Mouse (Mus musculus) forebrain, postnatal 0 days (tissue): ENCODE results near the gene Tspan13. TPM values are rescaled to one million over a fixed set of nuclear protein-coding genes. Genes with fewer than 3 reads are reported as not detected.

Source experiments
- ATAC-seq: fragments of 200-750 bp; cut with Nextera tagmentation; 2 replicates; pipeline ENCODE4 v1.8.0; 2017; ENCODE audit warnings: mild to moderate bottlenecking, moderate library complexity
- DNase-seq: peaks from one replicate; pipeline ENCODE4 v3.0.0-alpha.2; 2015
- H3K27ac ChIP-seq: fragments of 300-500 bp; sonication (generic); 2 replicates; pipeline ENCODE4 v1.5.1; 2014; ENCODE audit warnings: low read depth, mild to moderate bottlenecking, antibody characterized with exemption, low read length, moderate library complexity, mixed read lengths
- H3K27me3 ChIP-seq: fragments of 300-500 bp; sonication (generic); 2 replicates; pipeline ENCODE4 v1.6.1; 2014; ENCODE audit warnings: mild to moderate bottlenecking, low read length, mixed read lengths; ENCODE audit not compliant: insufficient read depth
- H3K36me3 ChIP-seq: fragments of 300-500 bp; sonication (generic); 2 replicates; pipeline ENCODE4 v1.6.1; 2014; ENCODE audit warnings: mild to moderate bottlenecking, moderate library complexity; ENCODE audit not compliant: insufficient read depth
- H3K4me1 ChIP-seq: fragments of 300-500 bp; sonication (generic); 2 replicates; pipeline ENCODE4 v1.6.1; 2014; ENCODE audit warnings: antibody characterized with exemption; ENCODE audit not compliant: insufficient read depth
- H3K4me2 ChIP-seq: fragments of 300-500 bp; sonication (generic); 2 replicates; pipeline ENCODE4 v1.6.1; 2014; ENCODE audit warnings: low read depth, mild to moderate bottlenecking, moderate library complexity
- H3K4me3 ChIP-seq: fragments of 300-500 bp; sonication (generic); 2 replicates; pipeline ENCODE4 v1.5.1; 2014; ENCODE audit warnings: low read depth, low read length, mixed read lengths
- H3K9ac ChIP-seq: fragments of 300-500 bp; sonication (generic); 2 replicates; pipeline ENCODE4 v1.6.1; 2014; ENCODE audit warnings: mild to moderate bottlenecking
- H3K9me3 ChIP-seq: fragments of 300-500 bp; sonication (generic); 2 replicates; pipeline ENCODE4 v1.6.1; 2016; ENCODE audit warnings: low read length
- CTCF ChIP-seq: sonication (generic); IDR thresholded peaks from 2 replicates; pipeline ENCODE4 v1.5.1; 2016; ENCODE audit warnings: antibody characterized with exemption, control low read depth, low read depth
- WGBS: fragments of 180-500 bp; shearing (Covaris S2); extraction: QIAGEN DNeasy Blood & Tissue Kit; methylation state at CpG from one replicate; pipeline ENCODE4 v1.1.7; 2014; 5-methylcytosine and 5-hydroxymethylcytosine counted together
- polyA plus RNA-seq: library from polyadenylated mRNA; unstranded; fragments of >200 nt; fragmentation: Nextera tagmentation; extraction: Ambion mirVana; gene quantifications from 2 replicates; pipeline ENCODE4 v1.2.1, GENCODE M21; 2015
- total RNA-seq: library from RNA; depleted of rRNA; stranded (reverse); fragments of >200 nt; gene quantifications from 2 replicates; pipeline ENCODE4 v1.2.3, GENCODE M21; 2014; rRNA removed

Gene Tspan13
- total and polyA plus RNA-seq, 2 experiments from 2014 or later, result 300 to 428 TPM

DNA sequence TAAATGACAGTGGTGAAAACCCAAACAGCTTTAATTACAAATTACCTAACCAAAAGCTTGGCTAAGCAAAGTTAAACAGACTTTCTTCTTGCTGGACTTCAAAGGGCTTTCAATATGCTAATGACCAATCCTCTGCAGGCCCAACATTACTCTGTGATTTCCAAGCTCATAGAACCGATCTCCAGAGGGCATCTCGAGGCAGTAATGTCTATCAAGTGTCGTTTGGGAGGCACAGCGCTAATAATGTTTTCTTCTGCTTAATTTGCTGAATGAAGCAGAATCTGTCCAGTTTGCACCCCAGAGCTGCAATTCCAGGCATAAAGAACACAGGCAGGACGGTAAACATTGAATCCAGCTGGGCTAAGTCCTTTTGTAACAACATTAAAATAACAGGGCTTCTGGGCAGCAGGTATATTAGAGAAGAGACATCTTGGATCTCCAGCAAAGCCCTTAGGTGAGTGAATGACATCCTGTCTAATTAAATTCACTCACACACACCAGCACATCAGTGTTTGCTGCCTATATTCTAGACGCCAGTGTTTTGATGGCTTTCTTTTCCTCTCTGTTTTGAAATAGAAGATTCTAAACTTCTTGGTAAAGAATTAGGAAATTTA is 64.6 kb downstream of the Tspan13 start:
- Histone ChIP-seq H3K27me3 (no peaks in the 10 kb centered on the region), H3K4me1 (no peaks in the 10 kb centered on the region), H3K27ac (no peak overlapping the region), H3K4me2 (no peak overlapping the region), H3K4me3 (no peak overlapping the region), H3K9ac (no peak overlapping the region), H3K36me3 (no peaks in the 10 kb centered on the region), H3K9me3 (no peaks in the 10 kb centered on the region)
- ATAC-seq (no peak), DNase-seq (no peak)
- TF ChIP-seq CTCF, result no peak
- 17% methylated on average over 6 of the region's 6 CpGs for WGBS

DNA sequence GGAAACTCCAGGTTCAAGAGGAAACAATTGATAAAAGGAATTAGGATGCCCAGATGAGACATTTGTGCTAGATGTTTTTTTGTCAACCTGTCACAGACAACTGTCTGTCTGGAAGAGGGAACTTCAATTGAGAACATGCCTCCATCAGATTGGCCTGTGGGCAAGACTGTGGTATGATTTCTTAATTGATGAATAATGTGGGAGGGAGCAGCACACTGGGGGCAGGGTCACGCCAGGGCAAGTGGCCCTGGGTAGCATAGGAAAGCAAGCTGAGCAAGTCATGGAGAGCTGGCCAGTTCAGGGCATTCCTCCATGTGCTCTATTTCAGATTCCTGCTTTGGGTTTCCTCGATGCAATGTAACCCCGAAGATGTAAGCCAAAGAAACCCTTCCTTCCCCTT is 66.4 kb downstream of the Tspan13 start:
- ATAC-seq (no peak), DNase-seq (no peak)
- Histone ChIP-seq H3K9me3 (no peaks in the 10 kb centered on the region), H3K27ac (no peak overlapping the region), H3K4me2 (no peak overlapping the region), H3K9ac (no peak overlapping the region), H3K27me3 (no peaks in the 10 kb centered on the region), H3K36me3 (no peaks in the 10 kb centered on the region), H3K4me1 (no peaks in the 10 kb centered on the region), H3K4me3 (no peak overlapping the region)
- WGBS, result 86% methylated on average over 3 of the region's 3 CpGs
- no peak for TF ChIP-seq CTCF

DNA sequence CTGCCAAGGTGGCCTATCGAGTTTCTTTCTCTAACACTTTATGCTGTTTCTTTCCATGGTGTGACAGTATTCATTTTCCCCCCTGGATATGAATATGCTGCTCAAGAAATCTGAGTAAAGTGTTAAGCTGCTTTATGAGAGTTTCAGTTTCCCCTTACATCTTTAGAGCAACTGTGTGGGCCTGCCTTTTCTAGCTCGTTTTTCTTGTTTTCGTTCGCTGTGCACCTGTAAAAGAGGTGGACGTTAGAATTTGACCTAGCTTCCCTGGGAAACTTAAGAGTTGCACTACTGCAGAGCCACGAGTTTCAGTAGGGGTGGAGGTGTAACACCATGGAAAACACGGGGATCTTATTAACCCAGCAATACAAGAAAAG is 75.5 kb downstream of the Tspan13 start:
- Histone ChIP-seq H3K4me3 (no peak overlapping the region), H3K9me3 (no peaks in the 10 kb centered on the region), H3K4me2 (no peak overlapping the region), H3K27me3 (no peaks in the 10 kb centered on the region), H3K9ac (no peak overlapping the region), H3K4me1 (no peaks in the 10 kb centered on the region), H3K36me3 (no peaks in the 10 kb centered on the region), H3K27ac (no peak overlapping the region)
- DNase-seq, result no peak
- no peak for TF ChIP-seq CTCF
- no peak for ATAC-seq
- 77% methylated on average over 7 of the region's 7 CpGs for WGBS

DNA sequence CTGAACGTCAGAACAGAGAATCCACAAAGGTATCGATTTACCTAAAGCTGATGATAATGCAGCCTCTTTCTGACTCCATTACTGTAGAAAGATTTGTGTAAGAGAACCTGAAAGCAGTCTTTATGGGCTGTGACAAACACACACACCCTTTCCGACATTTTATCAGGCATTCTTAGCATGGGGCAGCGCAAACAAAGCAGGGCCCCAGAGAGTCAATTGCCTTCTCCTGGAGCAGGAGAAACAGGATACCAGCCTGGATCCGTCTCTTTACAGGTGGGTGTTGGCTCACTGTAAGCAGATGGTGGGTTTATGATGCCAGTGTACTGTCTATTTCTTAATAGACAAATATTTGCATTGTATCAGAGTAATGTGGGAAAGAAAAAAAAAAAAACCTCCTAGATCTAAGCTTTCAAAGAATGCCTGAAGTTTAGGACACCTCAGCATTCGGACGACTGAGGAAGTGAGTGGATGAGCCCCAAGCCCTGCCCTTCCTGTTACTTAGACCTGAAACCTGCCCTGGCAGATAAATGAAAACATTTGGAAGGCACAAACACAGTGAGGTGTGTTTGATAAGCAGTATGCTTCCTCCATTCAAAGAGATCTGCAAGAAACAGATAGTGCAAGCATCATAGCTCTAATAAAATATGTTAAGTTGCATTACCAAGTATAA is 76.1 kb downstream of the Tspan13 start:
- ATAC-seq (no peak), DNase-seq (no peak)
- Histone ChIP-seq H3K4me2 (no peak overlapping the region), H3K4me3 (no peak overlapping the region), H3K9me3 (no peaks in the 10 kb centered on the region), H3K27ac (no peak overlapping the region), H3K27me3 (no peaks in the 10 kb centered on the region), H3K36me3 (no peaks in the 10 kb centered on the region), H3K9ac (no peak overlapping the region), H3K4me1 (no peaks in the 10 kb centered on the region)
- 69% methylated on average over 7 of the region's 7 CpGs for WGBS
- TF ChIP-seq CTCF, result no peak

Other genes starting within 250 kb of the Tspan13 start
- not detected in 2 replicates for gene Agr3, start 116.9 kb downstream of the Tspan13 start, total RNA-seq
- gene Agr3, start 116.9 kb downstream of the Tspan13 start, polyA plus RNA-seq, result not detected in 2 replicates
- gene Agr2, start 49.6 kb downstream of the Tspan13 start, total RNA-seq, result not detected in 2 replicates
- 0.19 and 0.21 TPM in 2 replicates for gene Agr2, start 49.6 kb downstream of the Tspan13 start, polyA plus RNA-seq
- 77.7 and 80.0 TPM in 2 replicates for gene Ankmy2, start 114.6 kb upstream of the Tspan13 start, total RNA-seq
- 65.3 and 78.6 TPM in 2 replicates for gene Ankmy2, start 114.6 kb upstream of the Tspan13 start, polyA plus RNA-seq
- 379 and 428 TPM in 2 replicates for gene Bzw2, start 115.6 kb upstream of the Tspan13 start, total RNA-seq
- 433 and 494 TPM in 2 replicates for gene Bzw2, start 115.6 kb upstream of the Tspan13 start, polyA plus RNA-seq
- gene Lrrc72, start 210.9 kb upstream of the Tspan13 start, total RNA-seq, result not detected in 2 replicates
- not detected in 2 replicates for gene Lrrc72, start 210.9 kb upstream of the Tspan13 start, polyA plus RNA-seq